Mouse (Mus musculus): ENCODE data around the gene Fgfr2.

DNA sequence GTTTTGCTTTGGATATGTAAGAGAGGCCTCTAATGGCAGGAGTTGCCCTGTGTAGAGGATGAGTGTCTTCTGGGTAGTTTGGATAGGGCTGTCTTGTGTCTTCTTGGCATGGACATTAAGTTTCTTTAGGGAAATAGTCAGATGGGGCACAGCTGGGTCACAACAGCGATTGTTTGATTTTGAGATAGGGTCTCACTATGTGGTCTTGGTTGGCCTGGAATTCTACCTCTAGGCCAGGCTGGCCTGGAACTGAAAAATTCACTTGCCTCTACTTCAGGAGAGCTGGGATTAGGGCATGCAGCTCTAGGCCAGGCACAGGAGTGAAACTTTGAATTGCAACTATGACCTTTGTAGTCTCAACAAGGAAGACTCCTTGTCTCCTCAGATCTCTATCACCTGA, 2520.3 kb downstream of the Fgfr2 start:
- TF ChIP-seq CTCF (IDR thresholded peaks at IDR 0.05; ENCODE audit: low read depth) (no peak), EP300 (IDR thresholded peaks at IDR 0.05; ENCODE audit: low read depth) (no peak)

All from liver, postnatal 0 days (tissue).